Mouse (Mus musculus) liver, postnatal 0 days (tissue): ENCODE results near the gene Cyp2d40. TPM values are rescaled to one million over a fixed set of nuclear protein-coding genes. Genes with fewer than 3 reads are reported as not detected.
A peak's percentile ranks its signal among the peaks of the same experiment; 100 is the strongest.
"Not testable (repeated sequence)": the region's sequence is repeated elsewhere in the genome, so short reads cannot be mapped to it uniquely, and the experiment has no call there.

Experiments
- ATAC-seq: fragments of 200-750 bp; cut with Nextera tagmentation; 2 replicates; pipeline ENCODE4 v1.8.0; 2017; ENCODE audit warnings: mild to moderate bottlenecking, moderate library complexity
- DNase-seq: peaks from one replicate; pipeline ENCODE4 v3.0.0-alpha.2; 2016
- H3K27ac ChIP-seq: fragments of 300-500 bp; sonication (generic); 2 replicates; pipeline ENCODE4 v1.5.1; 2014; ENCODE audit warnings: antibody characterized with exemption, moderate library complexity, mild to moderate bottlenecking, low read depth
- H3K27me3 ChIP-seq: fragments of 300-500 bp; sonication (generic); 2 replicates; pipeline ENCODE4 v1.6.1; 2014; ENCODE audit warnings: low read length, control low read depth, mixed read lengths; ENCODE audit not compliant: insufficient read depth
- H3K36me3 ChIP-seq: fragments of 300-500 bp; sonication (generic); replicated peaks from 2 replicates; pipeline ENCODE4 v1.6.1; 2014; ENCODE audit warnings: mild to moderate bottlenecking, control low read depth, low read length, moderate library complexity, mixed read lengths; ENCODE audit not compliant: insufficient read depth
- H3K4me1 ChIP-seq: fragments of 300-500 bp; sonication (generic); 2 replicates; pipeline ENCODE4 v1.6.1; 2014; ENCODE audit warnings: antibody characterized with exemption, mild to moderate bottlenecking, control low read depth; ENCODE audit not compliant: insufficient read depth
- H3K4me2 ChIP-seq: fragments of 300-500 bp; sonication (generic); 2 replicates; pipeline ENCODE4 v1.6.1; 2014; ENCODE audit warnings: low read depth, mild to moderate bottlenecking, low read length, moderate library complexity, mixed read lengths
- H3K4me3 ChIP-seq: fragments of 300-500 bp; sonication (generic); 2 replicates; pipeline ENCODE4 v1.5.1; 2014; ENCODE audit warnings: low read depth, low read length
- H3K9ac ChIP-seq: fragments of 300-500 bp; sonication (generic); replicated peaks from 2 replicates; pipeline ENCODE4 v1.6.1; 2014; ENCODE audit warnings: mild to moderate bottlenecking, moderate library complexity
- H3K9me3 ChIP-seq: fragments of 300-500 bp; sonication (generic); 2 replicates; pipeline ENCODE4 v1.6.1; 2016; ENCODE audit warnings: mild to moderate bottlenecking, control low read depth, low read length, mixed read lengths
- CTCF ChIP-seq: sonication (generic); IDR thresholded peaks from 2 replicates; pipeline ENCODE4 v1.5.1; 2016; ENCODE audit warnings: antibody characterized with exemption, low read depth
- EP300 ChIP-seq: IDR thresholded peaks from 2 replicates; pipeline ENCODE4 v1.6.1; 2016; ENCODE audit warnings: antibody characterized with exemption, low read depth, mild to moderate bottlenecking
- WGBS: fragments of 180-500 bp; shearing (Covaris S2); extraction: QIAGEN DNeasy Blood & Tissue Kit; methylation state at CpG from one replicate; pipeline ENCODE4 v1.1.7; 2014; ENCODE audit not compliant: insufficient replicate concordance; 5-methylcytosine and 5-hydroxymethylcytosine counted together
- microRNA-seq: library from miRNA; unstranded; fragments of <30 nt; microRNA quantifications from one replicate; pipeline ENCODE4, GENCODE M21; 2016
- polyA plus RNA-seq: library from polyadenylated mRNA; unstranded; fragments of >200 nt; fragmentation: Nextera tagmentation; extraction: Ambion mirVana; gene quantifications from 2 replicates; pipeline ENCODE4 v1.2.1, GENCODE M21; 2015

The Cyp2d40 gene
- polyA plus RNA-seq, 1 experiment from 2014 or later, result 1.3 TPM

DNA sequence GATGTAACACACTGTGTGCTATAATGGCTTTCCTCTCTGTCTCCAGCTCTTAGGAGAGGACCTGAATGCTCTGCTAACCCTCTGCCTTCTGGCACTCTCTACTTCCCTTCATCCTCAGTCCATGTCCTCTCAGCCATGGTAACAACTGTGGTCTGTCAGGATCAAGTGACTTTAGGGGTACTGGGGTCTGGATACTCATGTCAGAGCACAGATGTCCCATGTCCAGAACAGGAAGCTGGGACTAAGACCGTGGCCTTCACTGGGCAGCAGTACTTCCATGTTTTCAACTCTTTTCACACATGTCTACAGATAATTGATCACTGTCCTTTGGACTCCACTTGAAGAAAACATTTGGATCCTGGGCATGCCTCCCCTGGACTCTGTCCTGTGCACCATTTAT is 19.8 kb upstream of the Cyp2d40 start:
- DNase-seq, result no peak
- 52% methylated on average over 1 of the region's 1 CpGs for WGBS
- H3K4me3 ChIP-seq, result no peak overlapping the region
- H3K9ac ChIP-seq, result no peak overlapping the region
- H3K27me3 ChIP-seq, result no peaks in the 10 kb centered on the region
- no peak for ATAC-seq
- no peak overlapping the region for H3K27ac ChIP-seq
- no peak for TF ChIP-seq CTCF
- no peak for TF ChIP-seq EP300
- no peak overlapping the region for H3K4me2 ChIP-seq
- H3K4me1 ChIP-seq, result peaks cover 3% of the 10 kb centered on the region; the same call in 1 of the 2 replicates
- no peaks in the 10 kb centered on the region for H3K36me3 ChIP-seq
- H3K9me3 ChIP-seq, result no peaks in the 10 kb centered on the region

DNA sequence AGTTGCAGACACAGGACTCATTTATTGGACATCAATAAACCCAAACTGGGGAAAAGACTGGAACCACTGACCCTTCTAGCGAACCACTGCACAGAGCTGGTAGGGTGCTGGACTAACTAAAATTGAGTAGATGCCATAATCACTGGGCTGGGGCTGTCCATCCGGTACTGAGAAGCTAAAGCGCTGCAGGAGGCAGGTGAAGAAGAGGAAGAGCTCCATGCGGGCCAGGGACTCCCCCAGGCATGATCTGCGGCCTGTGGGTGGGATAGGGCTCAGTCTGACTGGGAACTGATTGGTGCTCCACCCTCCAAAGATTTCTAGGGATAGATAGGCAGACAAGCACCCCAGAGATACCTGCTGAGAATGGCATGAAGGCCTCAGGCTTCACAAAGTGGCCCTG is 13.9 kb upstream of the Cyp2d40 start:
- H3K27ac ChIP-seq, H3K4me1 ChIP-seq, H3K4me3 ChIP-seq, H3K9ac ChIP-seq, H3K4me2 ChIP-seq, DNase-seq, H3K36me3 ChIP-seq, H3K9me3 ChIP-seq, H3K27me3 ChIP-seq, ATAC-seq: not testable (repeated sequence)
- 73% methylated on average over 5 of the region's 5 CpGs for WGBS

GRCm38 (mm10) chr15:82765943-82766342 is 2.0 kb upstream of the Cyp2d40 start:
- DNase-seq, result no peak

GRCm38 (mm10) chr15:82764881-82765280 is 898 bp upstream of the Cyp2d40 start:
- no peak overlapping the region for H3K9ac ChIP-seq
- DNase-seq (no peak), ATAC-seq (no peak)
- TF ChIP-seq CTCF (no peak), EP300 (no peak)
- no peak overlapping the region for H3K4me2 ChIP-seq
- H3K4me3 ChIP-seq, result no peak overlapping the region
- H3K27me3 ChIP-seq, result no peaks in the 10 kb centered on the region
- 71% methylated on average over 6 of the region's 6 CpGs for WGBS
- peaks cover 6% of the 10 kb centered on the region; the same call in 1 of the 2 replicates for H3K4me1 ChIP-seq
- no peaks in the 10 kb centered on the region for H3K36me3 ChIP-seq
- H3K27ac ChIP-seq, result no peak overlapping the region
- no peaks in the 10 kb centered on the region for H3K9me3 ChIP-seq

More at GRCm38 (mm10) chr15:82765943-82766342, 2.0 kb upstream of the Cyp2d40 start:
- 70% methylated on average over 2 of the region's 2 CpGs for WGBS
- H3K4me1 ChIP-seq, result peaks cover 6% of the 10 kb centered on the region; the same call in 1 of the 2 replicates
- H3K9ac ChIP-seq, result no peak overlapping the region
- peak overlapping the region; percentile 22; the same call in 1 of the 2 replicates for H3K27ac ChIP-seq
- no peaks in the 10 kb centered on the region for H3K9me3 ChIP-seq
- H3K36me3 ChIP-seq, result no peaks in the 10 kb centered on the region
- no peaks in the 10 kb centered on the region for H3K27me3 ChIP-seq
- H3K4me2 ChIP-seq, result no peak overlapping the region
- peak; percentile 58 for ATAC-seq
- no peak for TF ChIP-seq CTCF
- TF ChIP-seq EP300, result no peak
- H3K4me3 ChIP-seq, result no peak overlapping the region

GRCm38 (mm10) chr15:82748141-82748540 is 15.8 kb downstream of the Cyp2d40 start:
- Histone ChIP-seq H3K4me2 (no peak overlapping the region), H3K27ac (peak overlapping the region; percentile 69), H3K4me3 (no peak overlapping the region), H3K36me3 (no peaks in the 10 kb centered on the region), H3K9ac (no peak overlapping the region), H3K9me3 (0 out of 2 replicates have a peak, but pooled peaks cover 3% of the 10 kb centered on the region), H3K27me3 (no peaks in the 10 kb centered on the region), H3K4me1 (peaks cover 7% of the 10 kb centered on the region; the same call in 1 of the 2 replicates)
- no peak for TF ChIP-seq CTCF
- 35% methylated on average over 1 of the region's 1 CpGs for WGBS
- no peak for ATAC-seq
- no peak for DNase-seq

GRCm38 (mm10) chr15:82747516-82747915 is 16.5 kb downstream of the Cyp2d40 start:
- H3K4me1 ChIP-seq, result peaks cover 7% of the 10 kb centered on the region; the same call in 1 of the 2 replicates
- H3K27me3 ChIP-seq, result no peaks in the 10 kb centered on the region
- 21% methylated on average over 1 of the region's 1 CpGs for WGBS
- H3K9ac ChIP-seq, result no peak overlapping the region
- DNase-seq (no peak), ATAC-seq (peak; percentile 88)
- no peaks in the 10 kb centered on the region for H3K36me3 ChIP-seq
- TF ChIP-seq EP300, result no peak
- TF ChIP-seq CTCF, result no peak
- H3K4me2 ChIP-seq, result no peak overlapping the region
- 0 out of 2 replicates have a peak, but pooled peaks cover 3% of the 10 kb centered on the region for H3K9me3 ChIP-seq
- no peak overlapping the region for H3K4me3 ChIP-seq
- peak overlapping the region; percentile 69; the same call in 1 of the 2 replicates for H3K27ac ChIP-seq

DNA sequence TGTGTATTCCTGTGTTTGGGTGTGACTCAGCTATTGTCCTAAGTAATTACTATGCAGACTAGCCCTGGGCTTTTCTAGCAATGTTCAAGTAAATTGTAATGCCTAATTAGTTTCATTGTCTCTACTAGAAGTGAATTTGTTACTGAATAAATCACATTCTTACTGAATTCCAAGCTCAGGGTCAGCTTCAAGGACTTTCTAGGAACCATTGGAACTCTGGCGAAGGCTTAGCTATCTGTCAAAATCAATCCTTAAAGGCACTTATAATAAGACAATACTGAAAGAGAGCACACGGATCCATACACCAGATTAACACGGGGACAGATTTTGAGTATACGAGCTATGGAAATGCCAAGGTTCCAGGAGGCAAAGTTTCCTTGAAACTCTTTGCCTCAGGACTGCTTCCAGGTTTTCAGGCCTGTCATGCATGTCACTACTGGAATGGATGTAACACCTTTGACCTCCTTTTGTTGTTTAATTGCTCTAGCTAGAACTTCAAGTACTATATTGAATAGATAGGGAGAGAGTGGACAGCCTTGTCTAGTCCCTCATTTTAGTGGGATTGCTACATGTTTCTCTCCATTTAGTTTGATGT is 30.6 kb downstream of the Cyp2d40 start:
- not testable (repeated sequence) for H3K4me2 ChIP-seq, ATAC-seq, H3K4me3 ChIP-seq, H3K27ac ChIP-seq, H3K4me1 ChIP-seq, H3K9ac ChIP-seq, H3K9me3 ChIP-seq, DNase-seq, H3K27me3 ChIP-seq, H3K36me3 ChIP-seq
- 72% methylated on average over 4 of the region's 4 CpGs for WGBS

Small RNAs within 50 kb of the gene (microRNA-seq; reads per million reads assigned to microRNA genes)
- not detected for gene Gm27618

Other genes with a start within 250 kb of the Cyp2d40 start
- gene Cyp2d12, start 209.1 kb downstream of the Cyp2d40 start, polyA plus RNA-seq, result 0.07 TPM in 1 of 2 replicates, not detected in the other
- gene Cyp2d34, start 143.2 kb downstream of the Cyp2d40 start, polyA plus RNA-seq, result not detected in 2 replicates
- gene Cyp2d26, start 30.1 kb upstream of the Cyp2d40 start, polyA plus RNA-seq, result 615 and 644 TPM in 2 replicates
- gene Tcf20, start 223.7 kb upstream of the Cyp2d40 start, polyA plus RNA-seq, result 1.6 and 1.8 TPM in 2 replicates